Mouse (Mus musculus) liver, embryonic 14.5 days (tissue): Measurements from ENCODE around the gene Pcbd2. TPM values are rescaled to one million over a fixed set of nuclear protein-coding genes. Genes with fewer than 3 reads are reported as not detected.

ENCODE experiments used
- ATAC-seq: fragments of 200-750 bp; cut with Nextera tagmentation; 2 replicates; pipeline ENCODE4 v1.8.0; 2017; ENCODE audit warnings: moderate number of reproducible peaks, mild to moderate bottlenecking, moderate library complexity; ENCODE audit not compliant: insufficient read depth
- DNase-seq, 3 experiments: peaks; one replicate each; pipeline ENCODE4 v3.0.0-alpha.2; 2012 to 2013; ENCODE audit warnings: low read depth in 3 of 3, low spot score in 3 of 3
- H3K27ac ChIP-seq: fragments of 300-500 bp; sonication (generic); 2 replicates; pipeline ENCODE4 v1.5.1; 2014; ENCODE audit warnings: moderate library complexity, mild to moderate bottlenecking, control low read depth, inconsistent platforms
- H3K27me3 ChIP-seq: fragments of 300-500 bp; sonication (generic); 2 replicates; pipeline ENCODE4 v1.6.1; 2014; ENCODE audit warnings: mild to moderate bottlenecking, low read length, moderate library complexity; ENCODE audit not compliant: control insufficient read depth, insufficient read depth
- H3K36me3 ChIP-seq: fragments of 300-500 bp; sonication (generic); replicated peaks from 2 replicates; pipeline ENCODE4 v1.6.1; 2014; ENCODE audit warnings: low read depth; ENCODE audit not compliant: control insufficient read depth, insufficient read depth
- H3K4me1 ChIP-seq, 2 experiments: fragments of 200-500 bp in 1 of 2; fragments of 300-500 bp in 1 of 2; sonication (generic) in 1 of 2; replicated peaks; 2 replicates each; pipeline ENCODE4 v1.6.1; 2012 to 2014; ENCODE audit warnings: antibody characterized with exemption in 1 of 2, inconsistent platforms in 1 of 2, low read length in 1 of 2; ENCODE audit not compliant: control insufficient read depth in 2 of 2, insufficient read depth in 2 of 2
- H3K4me2 ChIP-seq: fragments of 300-500 bp; sonication (generic); 2 replicates; pipeline ENCODE4 v1.6.1; 2014; ENCODE audit warnings: low read depth, mild to moderate bottlenecking, control low read depth, moderate library complexity
- H3K4me3 ChIP-seq, 2 experiments: fragments of 200-500 bp in 1 of 2; fragments of 300-500 bp in 1 of 2; sonication (generic) in 1 of 2; 2 replicates each; pipeline ENCODE4 v1.5.1; 2012 to 2014; ENCODE audit warnings: low read depth in 2 of 2, low read length in 2 of 2, mild to moderate bottlenecking in 2 of 2, control low read depth in 1 of 2, inconsistent platforms in 1 of 2, moderate library complexity in 1 of 2; ENCODE audit not compliant: insufficient read depth in 1 of 2
- H3K9ac ChIP-seq: fragments of 300-500 bp; sonication (generic); replicated peaks from 2 replicates; pipeline ENCODE4 v1.6.1; 2014; ENCODE audit warnings: mild to moderate bottlenecking, control low read depth, moderate library complexity
- H3K9me3 ChIP-seq: fragments of 300-500 bp; sonication (generic); 2 replicates; pipeline ENCODE4 v1.6.1; 2016; ENCODE audit warnings: low read length, mixed read lengths; ENCODE audit not compliant: control insufficient read depth
- CTCF ChIP-seq: IDR thresholded peaks from 2 replicates; pipeline ENCODE4 v1.5.1; 2016; ENCODE audit warnings: antibody characterized with exemption, low read depth, control low read depth
- EP300 ChIP-seq: IDR thresholded peaks from 2 replicates; pipeline ENCODE4 v1.6.1; 2016; ENCODE audit warnings: antibody characterized with exemption, low read depth
- WGBS: fragments of 180-500 bp; shearing (Covaris S2); extraction: QIAGEN DNeasy Blood & Tissue Kit; methylation state at CpG from one replicate; pipeline ENCODE4 v1.1.7; 2014; ENCODE audit not compliant: insufficient replicate concordance; 5-methylcytosine and 5-hydroxymethylcytosine counted together
- polyA plus RNA-seq, 2 experiments: library from polyadenylated mRNA; depleted of rRNA in 1 of 2; stranded (reverse) in 1 of 2; unstranded in 1 of 2; fragments of >200 nt; fragmentation: Nextera tagmentation in 1 of 2; extraction: Ambion mirVana in 1 of 2; gene quantifications; 2 replicates each; pipeline versions ENCODE4 v1.2.1 to v1.2.3; 2012 to 2014

Gene Pcbd2
- polyA plus RNA-seq, 2 experiments, result 25.1 to 35.7 TPM

DNA sequence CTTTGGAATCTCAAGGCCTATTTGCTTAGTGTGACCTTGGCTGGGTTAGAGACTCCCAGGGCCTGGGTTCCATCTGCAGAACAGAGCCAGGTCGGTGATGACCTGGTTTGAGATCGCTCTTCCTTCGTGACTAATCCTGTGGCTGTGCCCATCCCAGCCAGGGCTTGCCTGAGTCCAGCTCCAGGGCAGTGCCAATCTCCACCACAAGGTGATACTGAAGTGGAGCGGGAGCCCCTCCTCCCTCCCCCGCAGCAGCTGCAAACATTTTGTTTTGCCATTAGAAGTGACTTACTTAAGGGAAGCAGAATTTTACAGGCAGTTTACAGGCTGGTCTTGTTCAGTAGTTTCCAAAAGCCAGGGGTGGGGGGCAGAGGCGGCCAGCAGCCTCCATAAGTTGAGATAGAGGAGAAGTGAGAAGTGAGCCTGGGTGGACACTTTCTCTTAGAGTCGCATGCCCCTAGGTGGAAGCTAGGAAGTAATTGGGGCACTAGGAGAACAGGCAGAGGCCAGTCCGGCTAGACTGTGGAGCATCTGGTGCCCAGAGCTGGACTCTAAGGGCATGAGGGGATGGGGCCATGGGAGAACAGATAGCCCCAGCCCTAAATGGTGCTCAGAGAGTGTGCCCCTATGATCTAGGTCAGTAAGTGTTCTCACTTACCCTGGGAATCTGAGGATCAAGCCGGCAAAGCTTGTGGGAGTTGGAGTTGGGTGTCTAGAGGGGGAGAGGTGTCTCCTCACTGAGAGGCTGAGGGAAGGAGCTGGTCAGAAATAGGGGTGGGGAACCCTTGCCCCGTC, 97.2 kb downstream of the Pcbd2 start:
- no peaks in the 10 kb centered on the region for H3K4me1 ChIP-seq
- H3K27ac ChIP-seq, result no peak overlapping the region
- H3K27me3 ChIP-seq, result peaks cover 67% of the 10 kb centered on the region
- no peaks in the 10 kb centered on the region for H3K36me3 ChIP-seq
- no peak for DNase-seq
- H3K4me3 ChIP-seq, result no peak overlapping the region
- no peak overlapping the region for H3K4me2 ChIP-seq
- WGBS, result 16% methylated on average over 10 of the region's 10 CpGs
- no peak overlapping the region for H3K9ac ChIP-seq
- no peak for ATAC-seq
- H3K9me3 ChIP-seq, result no peaks in the 10 kb centered on the region
- no peak for TF ChIP-seq CTCF
- no peak for TF ChIP-seq EP300

DNA sequence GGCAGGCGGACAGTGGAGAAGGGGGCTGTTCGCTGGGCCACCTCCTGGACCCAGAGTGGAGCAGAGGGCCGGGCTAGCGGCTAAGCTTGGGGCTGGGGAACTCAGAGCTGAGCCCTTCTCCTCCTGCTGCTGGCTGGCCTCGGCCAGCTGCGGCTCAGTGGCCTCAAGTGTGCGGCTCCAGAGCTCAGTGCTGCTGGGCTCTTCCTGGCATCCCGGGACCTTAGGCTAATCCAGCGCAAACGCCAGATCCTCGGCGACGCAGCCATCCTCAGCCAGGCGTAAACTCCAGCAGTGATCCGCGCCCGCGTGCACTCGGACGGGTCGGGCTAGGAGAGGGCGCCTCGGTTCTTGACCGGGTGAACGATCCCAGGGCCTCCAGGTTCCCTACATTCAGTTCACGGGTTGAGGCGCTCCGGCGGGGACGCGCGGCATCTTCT, 98.1 kb downstream of the Pcbd2 start:
- no peak overlapping the region for H3K27ac ChIP-seq
- DNase-seq (no peak), ATAC-seq (no peak)
- no peaks in the 10 kb centered on the region for H3K4me1 ChIP-seq
- H3K4me3 ChIP-seq, result no peak overlapping the region
- H3K9me3 ChIP-seq, result no peaks in the 10 kb centered on the region
- H3K27me3 ChIP-seq, result peaks cover 76% of the 10 kb centered on the region
- H3K4me2 ChIP-seq, result no peak overlapping the region
- no peak for TF ChIP-seq CTCF
- TF ChIP-seq EP300, result no peak
- 5% methylated on average over 32 of the region's 32 CpGs for WGBS
- no peak overlapping the region for H3K9ac ChIP-seq
- no peaks in the 10 kb centered on the region for H3K36me3 ChIP-seq

DNA sequence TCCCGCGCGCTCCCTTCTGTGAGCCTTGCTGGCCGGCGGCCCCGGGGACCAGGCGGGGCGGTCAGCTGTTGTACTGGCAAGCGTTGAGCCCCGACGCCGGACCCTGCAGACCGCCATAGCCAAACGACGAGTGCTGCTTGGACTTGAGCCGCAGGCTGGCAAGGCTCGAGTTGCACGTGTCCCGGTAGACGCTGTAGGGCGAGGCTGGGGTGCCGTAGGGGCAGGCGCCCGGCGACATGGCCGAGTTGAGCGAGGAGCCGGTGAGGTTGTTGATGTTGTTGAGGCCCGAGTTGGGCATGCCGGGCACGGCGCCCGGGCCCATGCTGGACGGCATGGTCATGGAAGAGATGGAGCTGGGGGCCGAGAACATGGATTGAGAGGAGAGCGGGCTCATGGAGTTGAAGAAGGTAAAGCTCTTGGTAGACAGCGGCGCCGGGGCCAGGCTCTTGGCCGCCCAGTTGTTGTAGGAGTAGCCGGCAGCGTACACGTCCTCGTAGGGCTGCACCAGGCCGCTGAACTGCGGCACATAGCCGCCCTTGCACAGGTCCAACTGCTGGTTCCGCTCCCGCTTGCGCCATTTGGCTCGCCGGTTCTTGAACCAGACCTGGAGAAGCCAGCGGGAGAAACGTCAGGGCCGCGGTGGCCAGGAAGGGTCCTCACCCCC, 99.0 kb downstream of the Pcbd2 start:
- whole genome bisulfite sequencing, result 3% methylated on average over 56 of the region's 56 CpGs
- Histone ChIP-seq H3K36me3 (no peaks in the 10 kb centered on the region), H3K4me1 (no peaks in the 10 kb centered on the region), H3K4me3 (no peak overlapping the region), H3K27ac (no peak overlapping the region), H3K9me3 (no peaks in the 10 kb centered on the region), H3K9ac (no peak overlapping the region), H3K4me2 (no peak overlapping the region), H3K27me3 (peaks cover 85% of the 10 kb centered on the region)
- TF ChIP-seq CTCF (no peak), EP300 (no peak)
- DNase-seq (no peak), ATAC-seq (no peak)

Other genes with a start within 250 kb of the Pcbd2 start
- 5.1 and 5.3 TPM in 2 replicates for gene Dbn1, start 239.3 kb upstream of the Pcbd2 start, polyA plus RNA-seq (2012; rRNA removed)
- 3.7 and 4.1 TPM in 2 replicates for gene Dbn1, start 239.3 kb upstream of the Pcbd2 start, polyA plus RNA-seq (2014; fragmentation: Nextera tagmentation; extraction: Ambion mirVana)
- gene Pdlim7, start 213.7 kb upstream of the Pcbd2 start, polyA plus RNA-seq (2012; rRNA removed), result 11.5 and 13.7 TPM in 2 replicates
- 15.3 and 18.6 TPM in 2 replicates for gene Pdlim7, start 213.7 kb upstream of the Pcbd2 start, polyA plus RNA-seq (2014; fragmentation: Nextera tagmentation; extraction: Ambion mirVana)
- gene Dok3, start 198.1 kb upstream of the Pcbd2 start, polyA plus RNA-seq (2012; rRNA removed), result 4.7 and 4.8 TPM in 2 replicates
- gene Dok3, start 198.1 kb upstream of the Pcbd2 start, polyA plus RNA-seq (2014; fragmentation: Nextera tagmentation; extraction: Ambion mirVana), result 2.9 and 3.0 TPM in 2 replicates
- gene Ddx41, start 190.7 kb upstream of the Pcbd2 start, polyA plus RNA-seq (2012; rRNA removed), result 18.9 and 29.4 TPM in 2 replicates
- 23.6 and 27.0 TPM in 2 replicates for gene Ddx41, start 190.7 kb upstream of the Pcbd2 start, polyA plus RNA-seq (2014; fragmentation: Nextera tagmentation; extraction: Ambion mirVana)
- 18.3 and 20.9 TPM in 2 replicates for gene Fam193b, start 156.2 kb upstream of the Pcbd2 start, polyA plus RNA-seq (2012; rRNA removed)
- gene Fam193b, start 156.2 kb upstream of the Pcbd2 start, polyA plus RNA-seq (2014; fragmentation: Nextera tagmentation; extraction: Ambion mirVana), result 4.0 and 5.0 TPM in 2 replicates
- gene Tmed9, start 153.6 kb upstream of the Pcbd2 start, polyA plus RNA-seq (2012; rRNA removed), result 36.9 and 58.3 TPM in 2 replicates
- 19.5 and 20.7 TPM in 2 replicates for gene Tmed9, start 153.6 kb upstream of the Pcbd2 start, polyA plus RNA-seq (2014; fragmentation: Nextera tagmentation; extraction: Ambion mirVana)
- gene B4galt7, start 127.5 kb upstream of the Pcbd2 start, polyA plus RNA-seq (2012; rRNA removed), result 5.5 and 5.8 TPM in 2 replicates
- gene B4galt7, start 127.5 kb upstream of the Pcbd2 start, polyA plus RNA-seq (2014; fragmentation: Nextera tagmentation; extraction: Ambion mirVana), result 1.8 and 1.9 TPM in 2 replicates
- 7.4 and 12.4 TPM in 2 replicates for gene Caml, start 104.4 kb upstream of the Pcbd2 start, polyA plus RNA-seq (2012; rRNA removed)
- 13.4 and 13.5 TPM in 2 replicates for gene Caml, start 104.4 kb upstream of the Pcbd2 start, polyA plus RNA-seq (2014; fragmentation: Nextera tagmentation; extraction: Ambion mirVana)
- 9.8 and 19.3 TPM in 2 replicates for gene Ddx46, start 92.3 kb upstream of the Pcbd2 start, polyA plus RNA-seq (2012; rRNA removed)
- gene Ddx46, start 92.3 kb upstream of the Pcbd2 start, polyA plus RNA-seq (2014; fragmentation: Nextera tagmentation; extraction: Ambion mirVana), result 17.4 and 19.2 TPM in 2 replicates
- gene B230219D22Rik, start 34.2 kb upstream of the Pcbd2 start, polyA plus RNA-seq (2012; rRNA removed), result 14.7 and 17.4 TPM in 2 replicates
- 8.4 and 9.7 TPM in 2 replicates for gene B230219D22Rik, start 34.2 kb upstream of the Pcbd2 start, polyA plus RNA-seq (2014; fragmentation: Nextera tagmentation; extraction: Ambion mirVana)
- gene Txndc15, start 12.7 kb upstream of the Pcbd2 start, polyA plus RNA-seq (2012; rRNA removed), result 8.8 and 10.4 TPM in 2 replicates
- 26.7 and 28.5 TPM in 2 replicates for gene Txndc15, start 12.7 kb upstream of the Pcbd2 start, polyA plus RNA-seq (2014; fragmentation: Nextera tagmentation; extraction: Ambion mirVana)
- gene Catsper3, start 57.2 kb downstream of the Pcbd2 start, polyA plus RNA-seq (2012; rRNA removed), result 0.03 TPM in 1 of 2 replicates, not detected in the other
- gene Catsper3, start 57.2 kb downstream of the Pcbd2 start, polyA plus RNA-seq (2014; fragmentation: Nextera tagmentation; extraction: Ambion mirVana), result 0.13 TPM in 1 of 2 replicates, not detected in the other
- gene Pitx1, start 108.8 kb downstream of the Pcbd2 start, polyA plus RNA-seq (2012; rRNA removed), result 0.09 and 0.24 TPM in 2 replicates
- gene Pitx1, start 108.8 kb downstream of the Pcbd2 start, polyA plus RNA-seq (2014; fragmentation: Nextera tagmentation; extraction: Ambion mirVana), result not detected in 2 replicates